Mouse (Mus musculus): ENCODE results near the gene 4930556J24Rik. TPM values are rescaled to one million over a fixed set of nuclear protein-coding genes. Genes with fewer than 3 reads are reported as not detected.

Gene 4930556J24Rik
- polyA plus RNA-seq, 1 experiment from 2014 or later, result not detected

DNA sequence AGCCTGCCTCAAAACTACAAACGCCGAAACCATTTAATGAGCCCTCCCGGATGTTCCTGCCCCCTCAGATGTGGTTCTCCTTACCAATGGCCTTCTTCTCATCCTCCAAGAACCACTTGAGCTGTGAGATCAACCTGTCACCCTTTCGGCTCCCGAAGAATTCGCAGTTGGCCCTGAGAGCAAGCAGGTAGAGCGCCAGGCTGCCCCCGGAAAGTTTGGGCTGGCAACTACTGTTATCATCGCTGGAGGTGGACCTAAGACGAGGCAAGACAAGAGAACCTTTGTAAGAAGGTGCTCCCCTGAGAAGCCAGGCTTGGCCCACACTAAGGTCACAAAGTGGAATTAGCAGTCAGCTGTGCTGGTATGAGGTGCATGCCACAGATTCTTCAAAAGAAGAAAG, 50.7 kb downstream of the 4930556J24Rik start:
- Histone ChIP-seq H3K27me3 (ENCODE audit: control insufficient read depth, insufficient read depth, low read length) (no peaks in the 10 kb centered on the region), H3K36me3 (replicated peaks; ENCODE audit: control insufficient read depth, insufficient read depth, low read depth, low read length) (no peaks in the 10 kb centered on the region), H3K4me3 (ENCODE audit: low read depth, low read length) (no peak overlapping the region), H3K27ac (replicated peaks; ENCODE audit: low read depth, low read length) (no peak overlapping the region), H3K9ac (replicated peaks; ENCODE audit: low read length) (no peak overlapping the region), H3K9me3 (replicated peaks; ENCODE audit: control insufficient read depth, low read length) (no peaks in the 10 kb centered on the region), H3K4me2 (ENCODE audit: low read depth, low read length) (no peak overlapping the region), H3K4me1 (ENCODE audit: control insufficient read depth, insufficient read depth, low read length) (no peaks in the 10 kb centered on the region)
- ATAC-seq (replicated peaks; ENCODE audit: insufficient number of reproducible peaks, low FRiP score, low TSS enrichment, low read depth) (no peak), DNase-seq (ENCODE audit: low spot score) (no peak)
- WGBS, result 92% methylated on average over 10 of the region's 10 CpGs

DNA sequence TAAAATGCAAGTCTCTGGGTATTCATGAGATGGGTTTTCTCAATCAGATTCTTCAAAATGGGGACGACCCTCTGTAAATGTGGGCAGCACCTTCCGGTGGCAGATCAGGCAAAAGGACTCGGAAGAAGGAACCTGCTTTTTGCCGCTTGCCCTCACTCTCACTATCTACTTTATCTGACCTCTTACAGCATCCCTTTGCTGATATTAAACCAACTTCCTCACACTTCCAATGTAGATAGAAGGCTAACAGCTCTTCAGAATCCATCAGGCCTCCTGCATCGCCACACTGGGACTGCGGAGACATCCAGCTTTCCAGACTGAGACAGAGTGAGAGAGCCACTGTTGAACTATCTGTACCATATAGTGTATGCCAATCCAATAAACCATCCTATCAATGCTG, 53.8 kb downstream of the 4930556J24Rik start:
- Histone ChIP-seq H3K4me1 (ENCODE audit: control insufficient read depth, insufficient read depth, low read length) (no peaks in the 10 kb centered on the region), H3K4me3 (ENCODE audit: low read depth, low read length) (no peak overlapping the region), H3K4me2 (ENCODE audit: low read depth, low read length) (no peak overlapping the region), H3K27me3 (ENCODE audit: control insufficient read depth, insufficient read depth, low read length) (no peaks in the 10 kb centered on the region), H3K9ac (replicated peaks; ENCODE audit: low read length) (no peak overlapping the region), H3K36me3 (replicated peaks; ENCODE audit: control insufficient read depth, insufficient read depth, low read depth, low read length) (no peaks in the 10 kb centered on the region), H3K9me3 (replicated peaks; ENCODE audit: control insufficient read depth, low read length) (no peaks in the 10 kb centered on the region), H3K27ac (replicated peaks; ENCODE audit: low read depth, low read length) (no peak overlapping the region)
- WGBS, result 94% methylated on average over 6 of the region's 6 CpGs
- ATAC-seq (replicated peaks; ENCODE audit: insufficient number of reproducible peaks, low FRiP score, low TSS enrichment, low read depth) (no peak), DNase-seq (ENCODE audit: low spot score) (no peak)

- Histone ChIP-seq H3K36me3 (replicated peaks; ENCODE audit: control insufficient read depth, insufficient read depth, low read depth, low read length) (no peaks in the 10 kb centered on the region), H3K27me3 (ENCODE audit: control insufficient read depth, insufficient read depth, low read length) (no peaks in the 10 kb centered on the region), H3K9ac (replicated peaks; ENCODE audit: low read length) (no peak overlapping the region), H3K4me2 (ENCODE audit: low read depth, low read length) (no peak overlapping the region), H3K27ac (replicated peaks; ENCODE audit: low read depth, low read length) (no peak overlapping the region), H3K4me3 (ENCODE audit: low read depth, low read length) (no peak overlapping the region), H3K4me1 (ENCODE audit: control insufficient read depth, insufficient read depth, low read length) (no peaks in the 10 kb centered on the region), H3K9me3 (replicated peaks; ENCODE audit: control insufficient read depth, low read length) (no peaks in the 10 kb centered on the region)
- DNase-seq (ENCODE audit: low spot score), result no peak
- WGBS, result 94% methylated on average over 7 of the region's 9 CpGs
- ATAC-seq (replicated peaks; ENCODE audit: insufficient number of reproducible peaks, low FRiP score, low TSS enrichment, low read depth), result no peak
Measured at GRCm38 (mm10) chr11:3922115-3922514, 54.5 kb downstream of the 4930556J24Rik start.

- Histone ChIP-seq H3K9me3 (replicated peaks; ENCODE audit: control insufficient read depth, low read length) (no peaks in the 10 kb centered on the region), H3K27me3 (ENCODE audit: control insufficient read depth, insufficient read depth, low read length) (no peaks in the 10 kb centered on the region), H3K4me1 (ENCODE audit: control insufficient read depth, insufficient read depth, low read length) (no peaks in the 10 kb centered on the region), H3K4me2 (ENCODE audit: low read depth, low read length) (no peak overlapping the region), H3K36me3 (replicated peaks; ENCODE audit: control insufficient read depth, insufficient read depth, low read depth, low read length) (no peaks in the 10 kb centered on the region), H3K4me3 (ENCODE audit: low read depth, low read length) (no peak overlapping the region), H3K9ac (replicated peaks; ENCODE audit: low read length) (no peak overlapping the region), H3K27ac (replicated peaks; ENCODE audit: low read depth, low read length) (no peak overlapping the region)
- DNase-seq (ENCODE audit: low spot score) (peak; percentile 71), ATAC-seq (replicated peaks; ENCODE audit: insufficient number of reproducible peaks, low FRiP score, low TSS enrichment, low read depth) (no peak)
- 32% methylated on average over 8 of the region's 8 CpGs for whole genome bisulfite sequencing
Measured at GRCm38 (mm10) chr11:3921281-3921850, 55.2 kb downstream of the 4930556J24Rik start.

GRCm38 (mm10) chr11:3920476-3920875, 56.1 kb downstream of the 4930556J24Rik start:
- no peaks in the 10 kb centered on the region for H3K36me3 ChIP-seq (replicated peaks; ENCODE audit: control insufficient read depth, insufficient read depth, low read depth, low read length)
- H3K27me3 ChIP-seq (ENCODE audit: control insufficient read depth, insufficient read depth, low read length), result no peaks in the 10 kb centered on the region
- WGBS, result 87% methylated on average over 7 of the region's 7 CpGs
- no peak overlapping the region for H3K4me2 ChIP-seq (ENCODE audit: low read depth, low read length)
- H3K4me3 ChIP-seq (ENCODE audit: low read depth, low read length), result no peak overlapping the region
- DNase-seq (ENCODE audit: low spot score), result no peak
- H3K4me1 ChIP-seq (ENCODE audit: control insufficient read depth, insufficient read depth, low read length), result no peaks in the 10 kb centered on the region
- ATAC-seq (replicated peaks; ENCODE audit: insufficient number of reproducible peaks, low FRiP score, low TSS enrichment, low read depth), result no peak
- no peak overlapping the region for H3K9ac ChIP-seq (replicated peaks; ENCODE audit: low read length)
- no peak overlapping the region for H3K27ac ChIP-seq (replicated peaks; ENCODE audit: low read depth, low read length)
- H3K9me3 ChIP-seq (replicated peaks; ENCODE audit: control insufficient read depth, low read length), result no peaks in the 10 kb centered on the region

- DNase-seq (ENCODE audit: low spot score), result peak; percentile 33
- no peak overlapping the region for H3K27ac ChIP-seq (replicated peaks; ENCODE audit: low read depth, low read length)
- no peak for ATAC-seq (replicated peaks; ENCODE audit: insufficient number of reproducible peaks, low FRiP score, low TSS enrichment, low read depth)
- WGBS, result 67% methylated on average over 1 of the region's 1 CpGs
- no peaks in the 10 kb centered on the region for H3K9me3 ChIP-seq (replicated peaks; ENCODE audit: control insufficient read depth, low read length)
- H3K36me3 ChIP-seq (replicated peaks; ENCODE audit: control insufficient read depth, insufficient read depth, low read depth, low read length), result no peaks in the 10 kb centered on the region
- no peaks in the 10 kb centered on the region for H3K27me3 ChIP-seq (ENCODE audit: control insufficient read depth, insufficient read depth, low read length)
- H3K9ac ChIP-seq (replicated peaks; ENCODE audit: low read length), result no peak overlapping the region
- H3K4me3 ChIP-seq (ENCODE audit: low read depth, low read length), result no peak overlapping the region
- no peaks in the 10 kb centered on the region for H3K4me1 ChIP-seq (ENCODE audit: control insufficient read depth, insufficient read depth, low read length)
- H3K4me2 ChIP-seq (ENCODE audit: low read depth, low read length), result no peak overlapping the region
Measured at GRCm38 (mm10) chr11:3918738-3919137, 57.8 kb downstream of the 4930556J24Rik start.

- DNase-seq (ENCODE audit: low spot score) (peak; percentile 87), ATAC-seq (replicated peaks; ENCODE audit: insufficient number of reproducible peaks, low FRiP score, low TSS enrichment, low read depth) (peak; percentile 16; the same call in 1 of the 2 replicates)
- H3K4me3 ChIP-seq (ENCODE audit: low read depth, low read length), result peak within 1 kb of the TSS; percentile 53
- H3K27me3 ChIP-seq (ENCODE audit: control insufficient read depth, insufficient read depth, low read length), result peaks cover 3% of the 10 kb centered on the region
- no peaks in the 10 kb centered on the region for H3K36me3 ChIP-seq (replicated peaks; ENCODE audit: control insufficient read depth, insufficient read depth, low read depth, low read length)
- under 1% methylated on average over 28 of the region's 28 CpGs for WGBS
- peak within 1 kb of the TSS; percentile 92 for H3K4me2 ChIP-seq (ENCODE audit: low read depth, low read length)
- H3K9ac ChIP-seq (replicated peaks; ENCODE audit: low read length), result peak within 1 kb of the TSS; percentile 60
- H3K27ac ChIP-seq (replicated peaks; ENCODE audit: low read depth, low read length), result peak within 1 kb of the TSS; percentile 3; the same call in 1 of the 2 replicates
- peaks cover 3% of the 10 kb centered on the region; the same call in 1 of the 2 replicates for H3K4me1 ChIP-seq (ENCODE audit: control insufficient read depth, insufficient read depth, low read length)
- no peaks in the 10 kb centered on the region for H3K9me3 ChIP-seq (replicated peaks; ENCODE audit: control insufficient read depth, low read length)
Measured at GRCm38 (mm10) chr11:3914109-3914840, 62.3 kb downstream of the 4930556J24Rik start, which contains the start of gene Slc35e4. TSS of gene Slc35e4 (minus strand) at chr11:3914664.
